Mouse (Mus musculus) layer of hippocampus, postnatal 14 days (tissue): ENCODE data around the gene Il1r1. TPM values are rescaled to one million over a fixed set of nuclear protein-coding genes. Genes with fewer than 3 reads are reported as not detected.

Experiments
- DNase-seq, 2 experiments: peaks; one replicate each; pipeline ENCODE4 v3.0.0; 2021 to 2022; ENCODE audit warnings: low spot score in 2 of 2, mixed read lengths in 1 of 2
- total RNA-seq, 2 experiments: library from RNA; stranded (reverse); gene quantifications; 2 replicates each; pipeline ENCODE4 v1.2.3; 2021

Gene Il1r1
- total RNA-seq, 2 experiments from 2014 or later: 5.3 to 5.8 TPM

- DNase-seq: no peak
These were observed 136.7 kb downstream of the Il1r1 start for GRCm38 (mm10) chr1:40361596-40361995.

GRCm38 (mm10) chr1:40362784-40363183 is 137.9 kb downstream of the Il1r1 start:
- DNase-seq: no peak

Other genes starting within 250 kb of the Il1r1 start
- gene Il1r2, start 151.0 kb upstream of the Il1r1 start, total RNA-seq: under 1 TPM in 1 of 2 experiments, not detected in 1; 0.38 TPM
- gene Il1rl2, start 99.5 kb downstream of the Il1r1 start, total RNA-seq: under 1 TPM; 0.55 to 0.99 TPM
- under 1 TPM; 0.17 to 0.48 TPM for gene Il1rl1, start 204.5 kb downstream of the Il1r1 start, total RNA-seq
- not detected for gene Il18r1, start 240.5 kb downstream of the Il1r1 start, total RNA-seq